Mouse (Mus musculus) skeletal muscle tissue, postnatal 0 days (tissue): Measurements from ENCODE around the gene Arrdc2. TPM values are rescaled to one million over a fixed set of nuclear protein-coding genes. Genes with fewer than 3 reads are reported as not detected.

Source experiments
- microRNA-seq, 2 experiments: library from miRNA; unstranded; fragments of <30 nt; microRNA quantifications; one replicate each; pipeline ENCODE4; 2016
- polyA plus RNA-seq: library from polyadenylated mRNA; unstranded; fragments of >200 nt; fragmentation: Nextera tagmentation; extraction: Ambion mirVana; gene quantifications from 2 replicates; pipeline ENCODE4 v1.2.1, GENCODE M21; 2015

Gene Arrdc2
- polyA plus RNA-seq, result 3.2 and 5.5 TPM in 2 replicates

GRCm38 (mm10) chr8:70839408-70840351, at the start of gene Arrdc2:
Arrdc2 (minus strand) TSS chr8:70839720.

GRCm38 (mm10) chr8:70873364-70873985, 34.0 kb upstream of the Arrdc2 start, which contains the start of gene Ccdc124:
Ccdc124 (minus strand) TSS chr8:70873935.

DNA sequence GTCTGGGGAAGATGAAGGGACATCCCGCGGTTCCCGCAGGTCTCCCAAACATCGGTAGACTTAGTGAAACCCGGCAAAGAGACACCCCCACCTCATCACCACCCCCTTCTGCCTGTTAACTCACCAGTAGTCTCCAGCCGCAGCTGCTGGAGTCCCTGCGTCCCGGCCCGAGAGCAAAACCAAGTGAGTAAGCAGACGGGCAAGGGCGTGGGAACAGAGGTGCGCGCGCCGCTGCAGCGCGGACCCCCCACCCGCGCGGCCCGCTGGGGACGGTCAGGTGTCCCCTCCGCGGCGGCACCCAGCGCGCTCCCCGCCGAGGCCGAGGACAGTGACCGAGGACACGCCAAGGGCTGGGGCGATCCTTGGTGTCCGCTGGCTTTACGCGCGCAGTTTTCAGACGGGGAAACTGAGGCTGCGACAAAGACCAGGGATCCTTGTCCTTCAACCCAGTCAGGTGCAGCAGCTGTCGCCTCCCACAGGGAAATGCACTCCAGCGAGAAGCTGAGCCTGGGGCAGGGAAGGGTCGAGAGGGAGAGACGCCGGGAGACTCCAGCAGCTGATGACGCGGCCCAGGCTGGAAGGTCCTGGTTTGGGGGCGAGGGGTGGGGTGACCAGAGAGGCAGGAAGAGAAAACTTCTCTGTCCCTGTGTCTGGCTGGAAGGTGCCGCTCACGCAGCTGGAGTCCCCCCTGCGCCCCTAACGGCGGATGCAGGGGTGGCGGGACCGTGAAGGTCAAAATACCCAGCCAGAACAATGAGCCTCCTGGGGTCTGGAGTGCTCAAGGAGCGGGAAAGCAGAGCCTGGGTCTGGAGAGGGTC, 23.5 kb upstream of the Arrdc2 start, which contains the start of gene Kcnn1:
Gene Kcnn1 (minus strand): TSS at position 435 of the 818 bp plus-strand sequence.

DNA sequence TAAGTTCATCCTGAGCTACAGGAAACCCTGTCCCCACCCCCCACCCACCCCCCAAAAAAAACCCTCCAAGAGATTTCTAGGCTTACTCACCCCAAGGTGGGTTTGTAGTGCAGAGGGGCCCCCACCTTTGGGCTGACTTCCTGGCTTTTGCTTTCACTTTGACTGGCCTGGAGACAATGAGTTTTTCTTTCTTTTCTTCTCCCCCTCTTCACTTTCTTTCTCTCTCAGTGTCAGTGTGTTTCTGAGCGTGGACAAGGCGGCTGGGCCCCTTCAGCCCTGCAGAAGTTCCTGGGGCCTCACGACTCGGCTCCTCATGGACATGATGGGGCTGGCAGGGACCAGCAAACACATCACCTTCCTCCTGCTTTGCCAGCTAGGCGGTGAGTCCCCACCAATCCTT, 31.3 kb downstream of the Arrdc2 start, which contains the start of gene Il12rb1:
Gene Il12rb1 (plus strand): TSS at position 211 of the 400 bp plus-strand sequence.

DNA sequence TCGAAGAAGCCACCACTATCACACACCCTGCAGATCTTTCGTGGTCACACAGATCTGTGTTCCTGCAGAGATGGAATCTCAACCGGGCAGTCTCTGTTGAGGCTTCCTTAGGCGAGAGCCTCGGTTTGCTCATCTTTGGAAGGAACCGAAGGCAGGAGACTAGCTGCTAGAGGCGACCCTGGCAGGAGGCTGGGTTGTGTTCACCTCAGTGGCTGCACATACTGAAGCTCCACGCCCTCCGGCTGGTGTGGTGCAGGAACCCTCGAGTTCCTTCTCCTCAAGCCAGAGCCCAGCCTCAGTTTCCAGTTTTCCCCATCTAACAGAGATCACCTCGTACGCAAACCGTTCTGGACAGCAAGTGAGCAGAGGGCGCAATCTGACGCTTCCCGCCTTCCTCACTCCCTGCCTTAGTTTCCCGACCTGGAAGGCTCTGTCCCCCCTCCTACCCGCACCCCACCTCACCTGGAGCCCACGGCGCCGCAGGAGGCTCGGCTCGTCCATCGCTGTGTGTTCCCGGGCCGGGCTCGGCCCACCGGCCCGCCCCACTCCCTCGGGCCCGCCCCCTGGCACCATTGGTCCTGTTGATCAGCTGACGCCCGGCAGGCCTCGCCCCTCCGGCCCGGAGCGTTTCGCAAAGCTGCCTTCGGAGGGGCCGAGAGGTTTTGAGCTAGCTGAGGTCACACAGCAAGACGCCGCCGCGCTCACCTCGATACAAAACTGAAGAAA, 34.9 kb downstream of the Arrdc2 start, which contains the start of gene Mast3:
Gene Mast3 (minus strand): TSS at position 574 of the 726 bp plus-strand sequence.

Small RNA genes within 50 kb of the gene (microRNA-seq; reads per million reads assigned to microRNA genes)
- gene Mir7240, result 0 to 0.21 reads per million in 2 experiments

Other genes with a start within 250 kb of the Arrdc2 start
- gene Isyna1, start 245.3 kb downstream of the Arrdc2 start, polyA plus RNA-seq, result 31.7 and 32.2 TPM in 2 replicates
- gene Ssbp4, start 230.8 kb downstream of the Arrdc2 start, polyA plus RNA-seq, result 44.3 and 52.8 TPM in 2 replicates
- 2.7 and 3.7 TPM in 2 replicates for gene Lrrc25, start 223.6 kb downstream of the Arrdc2 start, polyA plus RNA-seq
- gene Gdf15, start 207.3 kb downstream of the Arrdc2 start, polyA plus RNA-seq, result 0.28 and 0.41 TPM in 2 replicates
- 44.6 and 48.6 TPM in 2 replicates for gene Pgpep1, start 179.3 kb downstream of the Arrdc2 start, polyA plus RNA-seq
- gene Lsm4, start 166.5 kb downstream of the Arrdc2 start, polyA plus RNA-seq, result 120 and 144 TPM in 2 replicates
- 81.2 and 130 TPM in 2 replicates for gene Jund, start 140.8 kb downstream of the Arrdc2 start, polyA plus RNA-seq
- not detected in 2 replicates for gene Iqcn, start 136.3 kb downstream of the Arrdc2 start, polyA plus RNA-seq
- gene Gm3336, start 121.2 kb downstream of the Arrdc2 start, polyA plus RNA-seq, result not detected in 2 replicates
- gene Pde4c, start 116.0 kb downstream of the Arrdc2 start, polyA plus RNA-seq, result 0.60 and 0.78 TPM in 2 replicates
- gene Rab3a, start 85.0 kb downstream of the Arrdc2 start, polyA plus RNA-seq, result 48.6 and 48.8 TPM in 2 replicates
- 33.9 and 40.1 TPM in 2 replicates for gene Mpv17l2, start 78.8 kb downstream of the Arrdc2 start, polyA plus RNA-seq
- gene Pik3r2, start 63.0 kb downstream of the Arrdc2 start, polyA plus RNA-seq, result 41.8 and 42.9 TPM in 2 replicates
- 4.4 and 4.8 TPM in 2 replicates for gene Mast3, start 34.7 kb downstream of the Arrdc2 start, polyA plus RNA-seq
- 0.13 TPM in 1 of 2 replicates, not detected in the other for gene Il12rb1, start 31.3 kb downstream of the Arrdc2 start, polyA plus RNA-seq
- 0.73 and 0.85 TPM in 2 replicates for gene Kcnn1, start 23.5 kb upstream of the Arrdc2 start, polyA plus RNA-seq
- 55.2 and 65.8 TPM in 2 replicates for gene Ccdc124, start 34.2 kb upstream of the Arrdc2 start, polyA plus RNA-seq
- 0.09 and 0.10 TPM in 2 replicates for gene Slc5a5, start 53.0 kb upstream of the Arrdc2 start, polyA plus RNA-seq
- 3,039 and 3,890 TPM in 2 replicates for gene Rpl18a, start 57.7 kb upstream of the Arrdc2 start, polyA plus RNA-seq
- 25.8 and 28.7 TPM in 2 replicates for gene Map1s, start 66.2 kb upstream of the Arrdc2 start, polyA plus RNA-seq